Mouse (Mus musculus) intestine, embryonic 16.5 days (tissue): ENCODE measurements at regions not wholly inside any gene's neighbourhood (a gene's known extent, or its start where the extent isn't known, plus 50 kb on each side); places are given as distances from the start of the nearest gene placed in this dataset.

ENCODE experiments used
- ATAC-seq: fragments of 200-750 bp; cut with Nextera tagmentation; 2 replicates; pipeline ENCODE4 v1.8.0; 2017; ENCODE audit warnings: moderate TSS enrichment, moderate library complexity
- H3K27ac ChIP-seq: fragments of 300-500 bp; sonication (generic); 2 replicates; pipeline ENCODE4 v1.5.1; 2014; ENCODE audit warnings: mild to moderate bottlenecking, low read length
- H3K27me3 ChIP-seq: fragments of 300-500 bp; sonication (generic); replicated peaks from 2 replicates; pipeline ENCODE4 v1.6.1; 2014; ENCODE audit warnings: low read length, control low read depth, mixed read lengths; ENCODE audit not compliant: control insufficient read depth, insufficient read depth
- H3K36me3 ChIP-seq: fragments of 300-500 bp; sonication (generic); 2 replicates; pipeline ENCODE4 v1.6.1; 2014; ENCODE audit warnings: low read length, control low read depth; ENCODE audit not compliant: control insufficient read depth, insufficient read depth
- H3K4me1 ChIP-seq: fragments of 300-500 bp; sonication (generic); 2 replicates; pipeline ENCODE4 v1.6.1; 2014; ENCODE audit warnings: low read length, control low read depth, mixed read lengths; ENCODE audit not compliant: control insufficient read depth, insufficient read depth
- H3K4me2 ChIP-seq: fragments of 300-500 bp; sonication (generic); 2 replicates; pipeline ENCODE4 v1.6.1; 2014; ENCODE audit warnings: low read depth, low read length, control low read depth
- H3K4me3 ChIP-seq: fragments of 300-500 bp; sonication (generic); 2 replicates; pipeline ENCODE4 v1.5.1; 2014; ENCODE audit warnings: mild to moderate bottlenecking, low read length
- H3K9ac ChIP-seq: fragments of 300-500 bp; sonication (generic); 2 replicates; pipeline ENCODE4 v1.6.1; 2014; ENCODE audit warnings: low read depth, low read length
- H3K9me3 ChIP-seq: fragments of 300-500 bp; sonication (generic); 2 replicates; pipeline ENCODE4 v1.6.1; 2016; ENCODE audit warnings: low read length, control low read depth; ENCODE audit not compliant: control insufficient read depth
- whole genome bisulfite sequencing: fragments of 180-500 bp; shearing (Covaris S2); extraction: QIAGEN DNeasy Blood & Tissue Kit; methylation state at CpG from one replicate; pipeline ENCODE4 v1.1.7; 2014; 5-methylcytosine and 5-hydroxymethylcytosine counted together

- no peaks in the 10 kb centered on the region for H3K27me3 ChIP-seq
- ATAC-seq = no peak
- H3K4me1 ChIP-seq = no peaks in the 10 kb centered on the region
- no peak overlapping the region for H3K27ac ChIP-seq
- 78% methylated on average over 4 of the region's 4 CpGs for WGBS
- H3K4me3 ChIP-seq = no peak overlapping the region
- H3K4me2 ChIP-seq = no peak overlapping the region
- H3K9me3 ChIP-seq = no peaks in the 10 kb centered on the region
- no peak overlapping the region for H3K9ac ChIP-seq
- H3K36me3 ChIP-seq = no peaks in the 10 kb centered on the region
Observed at GRCm38 (mm10) chr12:59530521-59530920, 311.0 kb upstream of the Fbxo33 start.

DNA sequence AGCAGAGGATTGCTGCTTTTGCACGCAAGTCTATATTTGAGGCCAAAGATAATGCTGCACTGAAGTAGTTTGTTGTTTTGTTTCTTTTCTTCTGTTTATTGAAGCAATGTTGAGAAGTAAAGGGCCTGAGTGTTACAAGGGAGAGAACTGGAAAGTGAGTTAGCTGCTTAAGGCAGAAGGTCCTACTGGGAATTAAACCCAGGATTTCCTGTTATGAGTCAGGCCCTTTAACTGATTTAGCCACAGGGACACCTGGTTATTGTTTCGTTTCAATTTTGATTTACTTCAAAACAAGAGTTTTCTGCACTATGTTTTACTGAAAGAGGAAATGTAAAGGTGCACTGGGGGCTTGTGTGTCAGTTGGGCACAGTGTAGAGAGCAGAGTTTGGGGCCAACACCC lies 303.8 kb upstream of the Fbxo33 start:
- ATAC-seq = no peak
- Histone ChIP-seq H3K9ac (no peak overlapping the region), H3K27ac (no peak overlapping the region), H3K4me3 (no peak overlapping the region), H3K4me1 (no peaks in the 10 kb centered on the region), H3K27me3 (no peaks in the 10 kb centered on the region), H3K36me3 (no peaks in the 10 kb centered on the region), H3K4me2 (no peak overlapping the region), H3K9me3 (no peaks in the 10 kb centered on the region)
- 80% methylated on average over 2 of the region's 2 CpGs for WGBS

- Histone ChIP-seq H3K9ac (no peak overlapping the region), H3K27me3 (no peaks in the 10 kb centered on the region), H3K4me1 (no peaks in the 10 kb centered on the region), H3K9me3 (no peaks in the 10 kb centered on the region), H3K27ac (no peak overlapping the region), H3K4me3 (no peak overlapping the region), H3K36me3 (no peaks in the 10 kb centered on the region), H3K4me2 (no peak overlapping the region)
- no peak for ATAC-seq
- WGBS = 92% methylated on average over 3 of the region's 3 CpGs
Observed at GRCm38 (mm10) chr12:59521946-59522345, 302.4 kb upstream of the Fbxo33 start.

DNA sequence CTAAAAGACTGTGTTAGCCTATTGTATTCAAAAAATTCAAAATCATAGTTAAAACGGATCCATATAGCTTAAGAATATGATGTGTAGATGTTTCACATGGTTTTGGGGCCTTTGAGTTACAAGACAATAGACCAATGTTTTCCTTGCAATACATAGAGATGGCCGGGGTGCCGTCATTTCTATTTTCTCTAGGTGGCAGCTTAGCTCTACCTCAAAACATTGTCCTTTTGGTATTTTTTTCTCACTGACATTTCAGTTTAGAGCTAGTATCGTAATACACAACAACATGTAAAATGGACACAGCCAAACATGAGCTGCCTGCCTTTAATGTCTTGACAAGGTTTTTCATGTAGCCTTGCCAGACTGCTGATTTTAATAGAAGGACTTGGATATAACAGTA lies 290.3 kb upstream of the Fbxo33 start:
- WGBS = 84% methylated on average over 4 of the region's 4 CpGs
- Histone ChIP-seq H3K4me2 (no peak overlapping the region), H3K27ac (no peak overlapping the region), H3K27me3 (no peaks in the 10 kb centered on the region), H3K4me3 (no peak overlapping the region), H3K9ac (no peak overlapping the region), H3K36me3 (no peaks in the 10 kb centered on the region), H3K9me3 (no peaks in the 10 kb centered on the region), H3K4me1 (no peaks in the 10 kb centered on the region)
- ATAC-seq = no peak

DNA sequence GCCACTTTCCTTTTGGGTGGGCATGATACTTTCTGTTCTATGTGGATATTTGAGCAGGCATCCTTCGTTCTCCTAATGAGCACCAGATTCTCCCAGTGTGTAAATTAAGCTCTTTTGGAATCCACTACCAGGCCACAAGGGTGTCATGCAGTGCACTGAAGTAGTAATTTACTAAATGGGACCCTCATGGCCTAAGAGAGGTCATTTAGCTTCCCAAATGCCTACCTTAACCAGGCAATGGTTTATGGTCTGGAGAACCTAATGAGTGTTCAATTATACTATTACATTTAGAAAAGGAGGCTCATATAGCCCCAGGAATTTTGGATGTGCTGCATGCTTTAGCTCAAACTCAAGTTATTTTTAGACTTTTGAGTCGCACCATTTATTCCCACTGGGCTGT lies 289.6 kb upstream of the Fbxo33 start:
- Histone ChIP-seq H3K4me1 (no peaks in the 10 kb centered on the region), H3K27ac (no peak overlapping the region), H3K4me3 (no peak overlapping the region), H3K27me3 (no peaks in the 10 kb centered on the region), H3K4me2 (no peak overlapping the region), H3K36me3 (no peaks in the 10 kb centered on the region), H3K9me3 (no peaks in the 10 kb centered on the region), H3K9ac (no peak overlapping the region)
- ATAC-seq = no peak
- 76% methylated on average over 2 of the region's 2 CpGs for WGBS

DNA sequence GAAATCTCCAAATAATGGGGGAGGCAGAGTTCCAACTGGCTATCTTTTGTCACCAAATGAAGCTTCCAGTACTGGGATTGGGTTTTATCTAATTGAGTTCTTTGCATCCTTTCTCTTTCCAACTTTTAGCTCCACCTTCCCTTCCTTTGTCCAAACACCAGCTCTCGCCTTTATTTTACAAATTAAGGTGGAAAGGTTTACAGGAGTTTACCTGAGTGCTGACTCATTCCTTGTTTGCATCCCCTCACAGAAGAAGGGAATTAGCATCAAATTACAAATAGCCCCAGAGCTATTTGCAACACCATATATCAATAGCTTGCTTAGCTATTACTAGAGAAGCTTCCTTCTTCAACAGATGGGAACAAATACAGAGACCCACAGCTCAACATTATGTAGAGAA lies 287.9 kb upstream of the Fbxo33 start:
- H3K27me3 ChIP-seq = no peaks in the 10 kb centered on the region
- no peaks in the 10 kb centered on the region for H3K4me1 ChIP-seq
- H3K4me2 ChIP-seq = no peak overlapping the region
- 44% methylated on average over 1 of the region's 1 CpGs for WGBS
- H3K9ac ChIP-seq = no peak overlapping the region
- no peak for ATAC-seq
- no peaks in the 10 kb centered on the region for H3K9me3 ChIP-seq
- no peak overlapping the region for H3K4me3 ChIP-seq
- no peaks in the 10 kb centered on the region for H3K36me3 ChIP-seq
- H3K27ac ChIP-seq = no peak overlapping the region

DNA sequence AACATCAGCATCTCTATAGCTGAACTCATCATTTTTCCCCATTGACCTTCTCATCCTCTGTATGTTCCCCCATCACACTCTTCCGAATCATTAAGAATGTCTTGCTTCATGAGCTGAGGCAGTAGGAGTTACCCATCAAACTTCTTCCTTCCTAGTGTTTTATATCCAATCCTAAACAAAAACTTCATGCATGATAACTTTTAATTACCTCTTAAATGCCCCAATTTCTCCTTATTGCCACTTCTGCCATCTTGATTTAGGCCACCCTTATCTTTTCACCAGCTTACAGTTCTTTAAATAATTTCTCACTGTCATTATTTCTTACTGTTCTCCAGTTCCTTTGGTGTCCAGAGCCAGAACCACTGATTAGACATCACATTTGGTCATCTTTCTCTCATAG lies 277.9 kb upstream of the Fbxo33 start:
- Histone ChIP-seq H3K4me2 (no peak overlapping the region), H3K4me3 (no peak overlapping the region), H3K9me3 (no peaks in the 10 kb centered on the region), H3K4me1 (no peaks in the 10 kb centered on the region), H3K9ac (no peak overlapping the region), H3K27ac (no peak overlapping the region), H3K27me3 (no peaks in the 10 kb centered on the region), H3K36me3 (no peaks in the 10 kb centered on the region)
- WGBS = 95% methylated on average over 1 of the region's 1 CpGs
- no peak for ATAC-seq

- Histone ChIP-seq H3K9ac (no peak overlapping the region), H3K4me3 (no peak overlapping the region), H3K27me3 (no peaks in the 10 kb centered on the region), H3K9me3 (0 out of 2 replicates have a peak, but pooled peaks cover 3% of the 10 kb centered on the region), H3K36me3 (no peaks in the 10 kb centered on the region), H3K27ac (no peak overlapping the region), H3K4me1 (no peaks in the 10 kb centered on the region), H3K4me2 (no peak overlapping the region)
- no peak for ATAC-seq
- WGBS = 73% methylated on average over 6 of the region's 6 CpGs
Observed at GRCm38 (mm10) chr12:59488019-59488418, 268.5 kb upstream of the Fbxo33 start.

DNA sequence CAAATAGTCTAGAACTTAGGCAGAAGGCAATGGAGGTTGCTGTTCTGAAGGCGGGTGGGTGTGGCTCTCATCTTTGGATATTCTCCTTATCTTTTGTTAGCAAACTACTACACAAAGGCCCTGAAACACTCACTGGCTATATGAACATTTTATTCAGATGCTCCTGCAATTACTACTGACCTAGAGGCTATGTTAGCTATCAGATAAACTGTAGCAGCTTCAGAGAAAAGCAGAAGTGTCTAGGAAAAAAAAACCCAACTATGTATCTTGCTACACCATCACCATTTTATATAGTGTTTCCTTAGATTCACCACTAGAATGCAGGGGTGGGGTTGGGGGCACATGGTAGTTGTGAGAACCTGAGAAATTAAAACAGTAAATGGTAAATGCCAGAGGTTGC lies 268.0 kb upstream of the Fbxo33 start:
- Histone ChIP-seq H3K36me3 (no peaks in the 10 kb centered on the region), H3K9me3 (0 out of 2 replicates have a peak, but pooled peaks cover 3% of the 10 kb centered on the region), H3K9ac (no peak overlapping the region), H3K27me3 (no peaks in the 10 kb centered on the region), H3K4me1 (no peaks in the 10 kb centered on the region), H3K27ac (no peak overlapping the region), H3K4me3 (no peak overlapping the region), H3K4me2 (no peak overlapping the region)
- 76% methylated on average over 1 of the region's 1 CpGs for WGBS
- no peak for ATAC-seq
